Comparison of ENCODE assay signal across 8 mouse cellular contexts in the genomic region with DNA sequence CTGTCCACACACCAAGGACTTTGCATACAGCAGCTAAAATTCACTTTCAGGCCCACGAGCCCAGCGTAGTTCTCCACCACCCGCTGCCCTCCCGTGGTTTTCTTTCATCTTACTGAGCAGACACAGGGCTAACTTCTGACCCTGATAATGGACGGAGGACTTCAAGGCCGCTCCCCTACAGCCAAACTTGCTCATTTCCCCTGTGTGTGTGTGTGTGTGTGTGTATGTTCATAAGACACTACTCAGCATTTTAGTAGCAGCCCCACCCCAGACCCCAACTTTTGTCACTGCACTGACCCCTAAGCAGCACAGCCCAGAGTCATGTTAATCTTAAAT. TPM values are rescaled to one million over a fixed set of nuclear protein-coding genes. Genes with fewer than 3 reads are reported as not detected.
DNase-seq lines count a peak whose midpoint lies in the region; ATAC-seq and TF ChIP-seq lines count a peak whose summit lies in the region.

Gene Tmem150c, minus strand, starts transcription at position 171 of the 336 bp plus-strand sequence.

- peak within 1 kb of the TSS; percentile 73 for H3K9ac ChIP-seq in kidney, postnatal 0 days (ENCODE audit: low read depth, low read length)
- peak within 1 kb of the TSS; percentile 84 for H3K9ac ChIP-seq in hindbrain, embryonic 12.5 days
- no peak within 1 kb of the TSS for H3K9ac ChIP-seq in liver, embryonic 14.5 days (replicated peaks)

- no peaks in the 10 kb centered on the region for H3K9me3 ChIP-seq in kidney, postnatal 0 days (replicated peaks; ENCODE audit: low read length)
- H3K9me3 ChIP-seq in hindbrain, embryonic 12.5 days (replicated peaks): no peaks in the 10 kb centered on the region
- H3K9me3 ChIP-seq in liver, embryonic 14.5 days (ENCODE audit: control insufficient read depth, low read length): no peaks in the 10 kb centered on the region

- H3K4me1 ChIP-seq in kidney, postnatal 0 days (replicated peaks; ENCODE audit: insufficient read depth, low read length): 0 out of 2 replicates have a peak, but pooled peaks cover 5% of the 10 kb centered on the region
- peaks cover 5% of the 10 kb centered on the region for H3K4me1 ChIP-seq in cortical plate, adult 2 months (ENCODE audit: control insufficient read depth, insufficient read depth, low read length)
- peaks cover 4% of the 10 kb centered on the region; the same call in 1 of the 2 replicates for H3K4me1 ChIP-seq in hindbrain, embryonic 12.5 days
- no peaks in the 10 kb centered on the region for H3K4me1 ChIP-seq in liver, embryonic 14.5 days (replicated peaks; ENCODE audit: control insufficient read depth in 2 of 2, insufficient read depth in 2 of 2, low read length in 1 of 2)

- peak within 1 kb of the TSS; percentile 99 for H3K4me2 ChIP-seq in kidney, postnatal 0 days (ENCODE audit: low read length)
- peak within 1 kb of the TSS; percentile 99 for H3K4me2 ChIP-seq in hindbrain, embryonic 12.5 days (replicated peaks)
- peak within 1 kb of the TSS; percentile 58 for H3K4me2 ChIP-seq in liver, embryonic 14.5 days (ENCODE audit: low read depth)

- H3K27me3 ChIP-seq in kidney, postnatal 0 days (ENCODE audit: insufficient read depth, low read length): no peaks in the 10 kb centered on the region
- H3K27me3 ChIP-seq in hindbrain, embryonic 12.5 days: peaks cover 47% of the 10 kb centered on the region
- H3K27me3 ChIP-seq in liver, embryonic 14.5 days (ENCODE audit: control insufficient read depth, insufficient read depth, low read length): peaks cover 41% of the 10 kb centered on the region

- no peaks in the 10 kb centered on the region for H3K36me3 ChIP-seq in kidney, postnatal 0 days (ENCODE audit: insufficient read depth, low read length)
- no peaks in the 10 kb centered on the region for H3K36me3 ChIP-seq in hindbrain, embryonic 12.5 days
- H3K36me3 ChIP-seq in liver, embryonic 14.5 days (replicated peaks; ENCODE audit: control insufficient read depth, insufficient read depth, low read depth): no peaks in the 10 kb centered on the region

- peak within 1 kb of the TSS; percentile 88 for H3K4me3 ChIP-seq in kidney, postnatal 0 days (replicated peaks; ENCODE audit: low read depth, low read length)
- H3K4me3 ChIP-seq in cortical plate, adult 2 months (ENCODE audit: insufficient read depth, low read length): peak within 1 kb of the TSS; percentile 55
- peak within 1 kb of the TSS; percentile 90 for H3K4me3 ChIP-seq in hindbrain, embryonic 12.5 days
- H3K4me3 ChIP-seq in liver, embryonic 14.5 days (ENCODE audit: insufficient read depth in 1 of 2, low read depth in 2 of 2, low read length in 2 of 2): peak within 1 kb of the TSS; percentile 42 to 50

- H3K27ac ChIP-seq in kidney, postnatal 0 days: peak within 1 kb of the TSS; percentile 79
- H3K27ac ChIP-seq in cortical plate, adult 2 months (ENCODE audit: insufficient read depth, low read length): no peak within 1 kb of the TSS
- peak within 1 kb of the TSS; percentile 30; the same call in 1 of the 2 replicates for H3K27ac ChIP-seq in hindbrain, embryonic 12.5 days
- H3K27ac ChIP-seq in liver, embryonic 14.5 days: no peak within 1 kb of the TSS

- 11% methylated on average over 6 of the region's 6 CpGs for WGBS in kidney, postnatal 0 days
- 5% methylated on average over 6 of the region's 6 CpGs for WGBS in hindbrain, embryonic 12.5 days
- WGBS in liver, embryonic 14.5 days (ENCODE audit: insufficient replicate concordance): 8% methylated on average over 6 of the region's 6 CpGs

- ATAC-seq in kidney, postnatal 0 days (replicated peaks; ENCODE audit: low FRiP score, low read depth): peak; percentile 4; the same call in 1 of the 2 replicates
- no peak for ATAC-seq in hindbrain, embryonic 12.5 days (ENCODE audit: low FRiP score)
- no peak for ATAC-seq in liver, embryonic 14.5 days (ENCODE audit: insufficient read depth)

- DNase-seq in kidney, postnatal 0 days (ENCODE audit: low spot score): no peak
- DNase-seq in kidney, postnatal 36 days: no peak
- DNase-seq in liver, embryonic 14.5 days (ENCODE audit: low read depth in 3 of 3, low spot score in 3 of 3): no peak
- no peak for DNase-seq in gastrocnemius, postnatal 4 days (ENCODE audit: low spot score in 2 of 2)
- DNase-seq in spleen, postnatal 36 days (ENCODE audit: low spot score in 2 of 2): no peak
- no peak for DNase-seq in ovary, postnatal 36 days (ENCODE audit: low spot score)

- no peak for TF ChIP-seq EP300 in liver, embryonic 14.5 days (IDR thresholded peaks at IDR 0.05; ENCODE audit: low read depth)

- no peak for TF ChIP-seq POLR2A in cortical plate, adult 2 months (IDR thresholded peaks at IDR 0.05; ENCODE audit: extremely low read depth, insufficient read depth, low read length)

- no peak for TF ChIP-seq CTCF in kidney, postnatal 0 days (IDR thresholded peaks at IDR 0.05; ENCODE audit: low read depth)
- TF ChIP-seq CTCF in cortical plate, adult 2 months (IDR thresholded peaks at IDR 0.05; ENCODE audit: extremely low read depth, insufficient read depth, low read length): no peak
- no peak for TF ChIP-seq CTCF in liver, embryonic 14.5 days (IDR thresholded peaks at IDR 0.05; ENCODE audit: low read depth)

RNA-seq across cellular contexts. Expression of gene Tmem150c, which starts in this region (rescaled TPM):
- 26.3 and 27.3 TPM in 2 replicates for polyA plus RNA-seq in kidney, postnatal 0 days (2015; fragmentation: Nextera tagmentation; extraction: Ambion mirVana)
- polyA plus RNA-seq in cortical plate, adult 2 months (2012; rRNA removed): 18.0 and 20.7 TPM in 2 replicates
- polyA plus RNA-seq in hindbrain, embryonic 12.5 days (2016; fragmentation: Nextera tagmentation; extraction: Ambion mirVana): 8.2 and 9.9 TPM in 2 replicates
- 0.37 and 0.55 TPM in 2 replicates for polyA plus RNA-seq in liver, embryonic 14.5 days (2012; rRNA removed)
- 0.21 and 0.24 TPM in 2 replicates for polyA plus RNA-seq in liver, embryonic 14.5 days (2014; fragmentation: Nextera tagmentation; extraction: Ambion mirVana)
- 1 to 10 TPM; 5.1 to 5.7 TPM for total RNA-seq in gastrocnemius, postnatal 4 days (2021)

Comparison
In these comparisons a context has a peak if more than half of its experiments do, and no peak if none do; other contexts are left out.
1. H3K27ac ChIP-seq: peak in kidney, postnatal 0 days (single experiment) and hindbrain, embryonic 12.5 days (single experiment); none in cortical plate, adult 2 months (single experiment) and liver, embryonic 14.5 days (single experiment).
2. Peak in every context shown above with its lines, with median percentiles within 50 percentile points of each other: H3K4me2 ChIP-seq and H3K4me3 ChIP-seq.